Mouse (Mus musculus) cerebellum, postnatal 14 days (tissue): ENCODE measurements around the gene Otulinl.

ENCODE experiments used
- DNase-seq, 2 experiments: peaks; one replicate each; pipeline ENCODE4 v3.0.0; 2021; ENCODE audit warnings: mixed read lengths in 2 of 2

The Otulinl gene

GRCm38 (mm10) chr15:27678511-27678910, 2.9 kb downstream of the Otulinl start:
- no peak for DNase-seq

- DNase-seq: peak; percentile 49 to 61
These were observed 3.6 kb downstream of the Otulinl start for GRCm38 (mm10) chr15:27677801-27678200.

- DNase-seq: no peak
These were observed 5.2 kb downstream of the Otulinl start for GRCm38 (mm10) chr15:27676211-27676610.

- no peak for DNase-seq
These were observed 6.3 kb downstream of the Otulinl start for GRCm38 (mm10) chr15:27675122-27675521.

- no peak for DNase-seq
These were observed 7.3 kb downstream of the Otulinl start for GRCm38 (mm10) chr15:27674041-27674440.

GRCm38 (mm10) chr15:27673151-27673550, 8.2 kb downstream of the Otulinl start:
- DNase-seq: no peak

- DNase-seq: no peak
These were observed 9.1 kb downstream of the Otulinl start for GRCm38 (mm10) chr15:27672259-27672658.

GRCm38 (mm10) chr15:27671612-27672245, 9.7 kb downstream of the Otulinl start:
- DNase-seq: no peak

GRCm38 (mm10) chr15:27670708-27671107, 10.7 kb downstream of the Otulinl start:
- no peak for DNase-seq

- no peak for DNase-seq
These were observed 11.4 kb downstream of the Otulinl start for GRCm38 (mm10) chr15:27669931-27670411.

GRCm38 (mm10) chr15:27669276-27669675, 12.1 kb downstream of the Otulinl start:
- DNase-seq: no peak

- DNase-seq: no peak
These were observed 12.8 kb downstream of the Otulinl start for GRCm38 (mm10) chr15:27668557-27668956.

- DNase-seq: no peak
These were observed 13.3 kb downstream of the Otulinl start for GRCm38 (mm10) chr15:27668001-27668461.

GRCm38 (mm10) chr15:27666911-27667539, 14.4 kb downstream of the Otulinl start:
- DNase-seq: no peak

- DNase-seq: peak; percentile 89 to 94
These were observed 15.9 kb downstream of the Otulinl start for GRCm38 (mm10) chr15:27665392-27665911.

- DNase-seq: no peak
These were observed 17.3 kb downstream of the Otulinl start for GRCm38 (mm10) chr15:27664126-27664525.

- DNase-seq: no peak
These were observed 18.7 kb downstream of the Otulinl start for GRCm38 (mm10) chr15:27662699-27663098.

GRCm38 (mm10) chr15:27661696-27662095, 19.7 kb downstream of the Otulinl start:
- DNase-seq: no peak

GRCm38 (mm10) chr15:27659592-27660244, 21.7 kb downstream of the Otulinl start:
- DNase-seq: peak; percentile 92 to 96

- DNase-seq: no peak
These were observed 22.2 kb downstream of the Otulinl start for GRCm38 (mm10) chr15:27659143-27659542.

GRCm38 (mm10) chr15:27658356-27658755, 23.0 kb downstream of the Otulinl start:
- DNase-seq: no peak

GRCm38 (mm10) chr15:27657866-27658265, 23.5 kb downstream of the Otulinl start:
- no peak for DNase-seq

GRCm38 (mm10) chr15:27656626-27657025, 24.8 kb downstream of the Otulinl start:
- DNase-seq: no peak

- DNase-seq: no peak
These were observed 26.4 kb downstream of the Otulinl start for GRCm38 (mm10) chr15:27655015-27655414.
